Mouse (Mus musculus): ENCODE data around the gene Krtap6-5. TPM values are rescaled to one million over a fixed set of nuclear protein-coding genes. Genes with fewer than 3 reads are reported as not detected.

Krtap6-5 gene
- polyA plus RNA-seq, 2 experiments: not detected

DNA sequence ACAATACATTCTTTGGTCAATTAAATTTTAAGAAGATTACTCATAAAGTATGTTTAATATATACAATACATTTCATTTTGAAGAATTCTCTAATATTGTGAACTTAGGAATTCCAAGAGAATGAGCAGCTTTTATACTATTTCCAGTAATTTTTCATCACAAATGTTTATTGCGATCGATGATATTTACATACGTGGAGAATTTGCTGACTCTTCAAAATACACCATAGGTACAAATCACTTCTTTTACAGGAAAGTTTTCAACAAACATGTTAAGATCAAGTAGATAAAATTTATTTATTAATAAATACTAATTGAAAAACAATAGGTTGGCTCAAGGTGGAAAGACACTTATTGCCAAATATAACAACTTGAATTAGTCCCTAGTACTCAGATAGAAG is 33.7 kb downstream of the Krtap6-5 start:
- no peak overlapping the region for H3K27ac ChIP-seq (replicated peaks; ENCODE audit: low read depth, low read length)
- 95% methylated on average over 3 of the region's 3 CpGs for WGBS
- no peak for TF ChIP-seq POLR2A (IDR thresholded peaks at IDR 0.05; ENCODE audit: borderline replicate concordance, extremely low read depth, insufficient read depth, insufficient read length)
- no peak overlapping the region for H3K9ac ChIP-seq (ENCODE audit: low read depth, low read length, severe bottlenecking)
- no peaks in the 10 kb centered on the region for H3K9me3 ChIP-seq (ENCODE audit: control insufficient read depth, low read length)
- DNase-seq (ENCODE audit: low spot score) (no peak), ATAC-seq (ENCODE audit: low FRiP score, low read depth) (no peak)
- no peak overlapping the region for H3K4me3 ChIP-seq (replicated peaks; ENCODE audit: low read length)
- H3K4me1 ChIP-seq (ENCODE audit: control insufficient read depth, insufficient read depth, low read length): no peaks in the 10 kb centered on the region
- H3K36me3 ChIP-seq (ENCODE audit: control insufficient read depth, insufficient read depth, low read length): no peaks in the 10 kb centered on the region
- H3K27me3 ChIP-seq (ENCODE audit: control insufficient read depth, insufficient read depth, low read length): no peaks in the 10 kb centered on the region
- H3K4me2 ChIP-seq (replicated peaks; ENCODE audit: low read depth, low read length, severe bottlenecking): no peak overlapping the region

DNA sequence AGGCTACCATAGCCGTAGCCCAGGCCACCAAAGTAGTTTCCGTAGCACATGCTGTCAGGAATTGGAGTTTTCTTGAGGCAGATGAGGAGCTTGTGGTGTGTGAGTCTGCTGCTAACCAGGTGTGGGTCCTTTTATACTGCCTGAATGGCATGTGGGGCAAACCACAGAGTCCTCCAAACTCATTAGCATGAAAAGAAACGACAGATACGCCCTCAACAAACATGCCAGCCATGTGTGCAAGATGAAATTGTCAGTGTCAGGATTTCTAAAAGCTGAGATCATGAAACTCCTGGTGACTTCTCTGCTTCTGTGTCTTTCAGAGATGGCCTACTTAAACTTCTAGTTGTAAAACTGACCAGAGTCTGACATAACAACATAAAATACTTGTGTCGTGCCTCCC is 37.0 kb downstream of the Krtap6-5 start, which contains the start of gene Krtap22-2:
Gene Krtap22-2 (minus strand): TSS at position 101 of the 400 bp plus-strand sequence.
- Histone ChIP-seq H3K36me3 (ENCODE audit: control insufficient read depth, insufficient read depth, low read length) (no peaks in the 10 kb centered on the region), H3K4me2 (replicated peaks; ENCODE audit: low read depth, low read length, severe bottlenecking) (no peak within 1 kb of the TSS), H3K9ac (ENCODE audit: low read depth, low read length, severe bottlenecking) (no peak within 1 kb of the TSS), H3K27me3 (ENCODE audit: control insufficient read depth, insufficient read depth, low read length) (no peaks in the 10 kb centered on the region), H3K27ac (replicated peaks; ENCODE audit: low read depth, low read length) (no peak within 1 kb of the TSS), H3K9me3 (ENCODE audit: control insufficient read depth, low read length) (no peaks in the 10 kb centered on the region), H3K4me3 (replicated peaks; ENCODE audit: low read length) (no peak within 1 kb of the TSS), H3K4me1 (ENCODE audit: control insufficient read depth, insufficient read depth, low read length) (no peaks in the 10 kb centered on the region)
- 78% methylated on average over 5 of the region's 5 CpGs for WGBS
- TF ChIP-seq POLR2A (IDR thresholded peaks at IDR 0.05; ENCODE audit: borderline replicate concordance, extremely low read depth, insufficient read depth, insufficient read length): no peak
- DNase-seq (ENCODE audit: low spot score) (no peak), ATAC-seq (ENCODE audit: low FRiP score, low read depth) (no peak)

Other genes starting within 250 kb of the Krtap6-5 start
- not detected in 2 replicates for gene Gm20741, start 235.7 kb downstream of the Krtap6-5 start, polyA plus RNA-seq (2012; rRNA removed)
- gene Gm20741, start 235.7 kb downstream of the Krtap6-5 start, polyA plus RNA-seq (2014; fragmentation: Nextera tagmentation; extraction: Ambion mirVana): not detected in 2 replicates
- not detected in 2 replicates for gene Krtap15, start 227.7 kb downstream of the Krtap6-5 start, polyA plus RNA-seq (2012; rRNA removed)
- not detected in 2 replicates for gene Krtap15, start 227.7 kb downstream of the Krtap6-5 start, polyA plus RNA-seq (2014; fragmentation: Nextera tagmentation; extraction: Ambion mirVana)
- not detected in 2 replicates for gene Krtap14, start 221.7 kb downstream of the Krtap6-5 start, polyA plus RNA-seq (2012; rRNA removed)
- not detected in 2 replicates for gene Krtap14, start 221.7 kb downstream of the Krtap6-5 start, polyA plus RNA-seq (2014; fragmentation: Nextera tagmentation; extraction: Ambion mirVana)
- gene Krtap19-1, start 178.5 kb downstream of the Krtap6-5 start, polyA plus RNA-seq (2012; rRNA removed): not detected in 2 replicates
- gene Krtap19-1, start 178.5 kb downstream of the Krtap6-5 start, polyA plus RNA-seq (2014; fragmentation: Nextera tagmentation; extraction: Ambion mirVana): not detected in 2 replicates
- gene Krtap19-2, start 173.6 kb downstream of the Krtap6-5 start, polyA plus RNA-seq (2012; rRNA removed): not detected in 2 replicates
- not detected in 2 replicates for gene Krtap19-2, start 173.6 kb downstream of the Krtap6-5 start, polyA plus RNA-seq (2014; fragmentation: Nextera tagmentation; extraction: Ambion mirVana)
- gene Krtap19-3, start 169.8 kb downstream of the Krtap6-5 start, polyA plus RNA-seq (2012; rRNA removed): not detected in 2 replicates
- not detected in 2 replicates for gene Krtap19-3, start 169.8 kb downstream of the Krtap6-5 start, polyA plus RNA-seq (2014; fragmentation: Nextera tagmentation; extraction: Ambion mirVana)
- gene Krtap19-4, start 162.8 kb downstream of the Krtap6-5 start, polyA plus RNA-seq (2012; rRNA removed): not detected in 2 replicates
- gene Krtap19-4, start 162.8 kb downstream of the Krtap6-5 start, polyA plus RNA-seq (2014; fragmentation: Nextera tagmentation; extraction: Ambion mirVana): not detected in 2 replicates
- not detected in 2 replicates for gene Krtap19-5, start 151.4 kb downstream of the Krtap6-5 start, polyA plus RNA-seq (2012; rRNA removed)
- gene Krtap19-5, start 151.4 kb downstream of the Krtap6-5 start, polyA plus RNA-seq (2014; fragmentation: Nextera tagmentation; extraction: Ambion mirVana): not detected in 2 replicates
- not detected in 2 replicates for gene Krtap19-9b, start 115.6 kb downstream of the Krtap6-5 start, polyA plus RNA-seq (2012; rRNA removed)
- gene Krtap19-9b, start 115.6 kb downstream of the Krtap6-5 start, polyA plus RNA-seq (2014; fragmentation: Nextera tagmentation; extraction: Ambion mirVana): not detected in 2 replicates
- gene Krtap16-3, start 85.0 kb downstream of the Krtap6-5 start, polyA plus RNA-seq (2012; rRNA removed): not detected in 2 replicates
- not detected in 2 replicates for gene Krtap16-3, start 85.0 kb downstream of the Krtap6-5 start, polyA plus RNA-seq (2014; fragmentation: Nextera tagmentation; extraction: Ambion mirVana)
- not detected in 2 replicates for gene Krtap22-2, start 37.1 kb downstream of the Krtap6-5 start, polyA plus RNA-seq (2012; rRNA removed)
- not detected in 2 replicates for gene Krtap22-2, start 37.1 kb downstream of the Krtap6-5 start, polyA plus RNA-seq (2014; fragmentation: Nextera tagmentation; extraction: Ambion mirVana)
- not detected in 2 replicates for gene Gm10229, start 32.6 kb downstream of the Krtap6-5 start, polyA plus RNA-seq (2012; rRNA removed)
- gene Gm10229, start 32.6 kb downstream of the Krtap6-5 start, polyA plus RNA-seq (2014; fragmentation: Nextera tagmentation; extraction: Ambion mirVana): not detected in 2 replicates
- gene Krtap6-1, start 16.2 kb downstream of the Krtap6-5 start, polyA plus RNA-seq (2012; rRNA removed): not detected in 2 replicates
- gene Krtap6-1, start 16.2 kb downstream of the Krtap6-5 start, polyA plus RNA-seq (2014; fragmentation: Nextera tagmentation; extraction: Ambion mirVana): not detected in 2 replicates
- not detected in 2 replicates for gene Gm10228, start 6.4 kb downstream of the Krtap6-5 start, polyA plus RNA-seq (2012; rRNA removed)
- not detected in 2 replicates for gene Gm10228, start 6.4 kb downstream of the Krtap6-5 start, polyA plus RNA-seq (2014; fragmentation: Nextera tagmentation; extraction: Ambion mirVana)
- gene 1110025L11Rik, start 16.1 kb upstream of the Krtap6-5 start, polyA plus RNA-seq (2012; rRNA removed): not detected in 2 replicates
- gene 1110025L11Rik, start 16.1 kb upstream of the Krtap6-5 start, polyA plus RNA-seq (2014; fragmentation: Nextera tagmentation; extraction: Ambion mirVana): not detected in 2 replicates
- not detected in 2 replicates for gene Krtap6-3, start 36.1 kb upstream of the Krtap6-5 start, polyA plus RNA-seq (2012; rRNA removed)
- gene Krtap6-3, start 36.1 kb upstream of the Krtap6-5 start, polyA plus RNA-seq (2014; fragmentation: Nextera tagmentation; extraction: Ambion mirVana): not detected in 2 replicates
- not detected in 2 replicates for gene Gm6358, start 93.0 kb upstream of the Krtap6-5 start, polyA plus RNA-seq (2012; rRNA removed)
- gene Gm6358, start 93.0 kb upstream of the Krtap6-5 start, polyA plus RNA-seq (2014; fragmentation: Nextera tagmentation; extraction: Ambion mirVana): not detected in 2 replicates
- not detected in 2 replicates for gene Gm10061, start 103.2 kb upstream of the Krtap6-5 start, polyA plus RNA-seq (2012; rRNA removed)
- gene Gm10061, start 103.2 kb upstream of the Krtap6-5 start, polyA plus RNA-seq (2014; fragmentation: Nextera tagmentation; extraction: Ambion mirVana): not detected in 2 replicates
- gene Gm9789, start 110.1 kb upstream of the Krtap6-5 start, polyA plus RNA-seq (2012; rRNA removed): not detected in 2 replicates
- gene Gm9789, start 110.1 kb upstream of the Krtap6-5 start, polyA plus RNA-seq (2014; fragmentation: Nextera tagmentation; extraction: Ambion mirVana): not detected in 2 replicates
- gene Gm7735, start 121.6 kb upstream of the Krtap6-5 start, polyA plus RNA-seq (2012; rRNA removed): not detected in 2 replicates
- gene Gm7735, start 121.6 kb upstream of the Krtap6-5 start, polyA plus RNA-seq (2014; fragmentation: Nextera tagmentation; extraction: Ambion mirVana): not detected in 2 replicates
- not detected in 2 replicates for gene 1110057P08Rik, start 126.9 kb upstream of the Krtap6-5 start, polyA plus RNA-seq (2012; rRNA removed)
- not detected in 2 replicates for gene 1110057P08Rik, start 126.9 kb upstream of the Krtap6-5 start, polyA plus RNA-seq (2014; fragmentation: Nextera tagmentation; extraction: Ambion mirVana)
- gene Krtap20-2, start 158.0 kb upstream of the Krtap6-5 start, polyA plus RNA-seq (2012; rRNA removed): not detected in 2 replicates
- not detected in 2 replicates for gene Krtap20-2, start 158.0 kb upstream of the Krtap6-5 start, polyA plus RNA-seq (2014; fragmentation: Nextera tagmentation; extraction: Ambion mirVana)

Data from limb, embryonic 14.5 days (tissue).